ENCODE assay signal across 24 mouse cellular contexts in the genomic region with DNA sequence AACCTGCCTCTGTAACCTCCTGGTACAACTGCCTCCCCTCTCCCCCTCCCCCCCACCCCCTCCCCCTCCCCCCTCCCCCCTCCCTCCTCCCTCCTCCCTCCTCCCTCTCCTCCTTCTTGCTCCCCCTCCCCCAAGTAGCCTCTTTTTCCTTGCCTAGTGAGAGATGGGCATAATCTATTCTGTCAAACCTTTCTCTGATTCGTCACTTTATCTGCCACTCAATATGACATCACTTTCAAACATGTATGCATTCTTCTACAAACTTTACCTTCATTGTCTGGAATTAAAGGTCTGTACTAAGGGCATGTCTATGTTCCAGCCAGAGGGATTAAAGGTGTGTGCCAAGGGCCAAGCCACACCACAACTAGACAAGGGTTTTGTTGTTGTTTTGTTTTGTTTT. TPM values are rescaled to one million over a fixed set of nuclear protein-coding genes. Genes with fewer than 3 reads are reported as not detected.
DNase-seq lines count a peak whose midpoint lies in the region.
"Had no signal": no experiment of that assay in that cellular context is flagged by ENCODE, and none has a peak within 500 bp of the region (broad histone marks: within the 10 kb centered on the region; RNA-seq: fewer than 3 reads in every experiment).

No protein-coding gene starts in this region.

- no peaks in the 10 kb centered on the region for H3K27me3 ChIP-seq in splenic B cell, adult 2 months (ENCODE audit: control insufficient read depth, insufficient read depth, low read length, poor library complexity, severe bottlenecking)
- H3K27me3 ChIP-seq: midbrain, embryonic 15.5 days had no signal

- no peaks in the 10 kb centered on the region for H3K36me3 ChIP-seq in splenic B cell, adult 2 months (ENCODE audit: control insufficient read depth, insufficient read depth, low read length, poor library complexity, severe bottlenecking)
- H3K36me3 ChIP-seq: embryonic facial prominence, embryonic 13.5 days; midbrain, embryonic 15.5 days had no signal

- intact Hi-C loops in left cerebral cortex, postnatal 36 days (cut with DNase I), result no loop called here

- peak; percentile 21 for DNase-seq in thymus, postnatal 14 days
- DNase-seq in thymus, postnatal 25 days, result no peak
- DNase-seq in ES-CJ7 (ENCODE audit: low read depth, low spot score), result peak; percentile 49
- peak; percentile 75 for DNase-seq in c-Kit-positive CD71-positive TER-119-positive erythroid progenitor cells, embryonic 14.5 days (ENCODE audit: low spot score)
- DNase-seq in splenic B cell, adult 2 months (ENCODE audit: low read depth, low spot score), result peak; percentile 7
- no peak for DNase-seq in cerebellum, postnatal 14 days
- no peak for DNase-seq in gastrocnemius, adult 18-20 months (ENCODE audit: low spot score)
- DNase-seq in left cerebral cortex, postnatal 36 days (ENCODE audit: low spot score in 2 of 2), result no peak
- DNase-seq: adrenal gland, adult 8-10 months; forebrain, postnatal 0 days; heart, postnatal 10 days; kidney, adult 8-10 months; kidney, postnatal 14 days; layer of hippocampus, postnatal 36 days; left cerebral cortex, postnatal 4 days; lung, postnatal 10 days had no signal

RNA-seq across cellular contexts. Expression of a gene that starts 3.1 kb away (rescaled TPM):
- not detected for total RNA-seq in gastrocnemius, adult 18-20 months (2021)
- not detected for total RNA-seq in left cerebral cortex, postnatal 36 days (2021)
- total RNA-seq: adrenal gland, adult 8-10 months; ES-E14; forebrain, postnatal 0 days; gastrocnemius, adult 8-10 months; granulocyte monocyte progenitor cell, adult 5-6 weeks; heart, postnatal 10 days; layer of hippocampus, adult 2 months; layer of hippocampus, postnatal 36 days; left cerebral cortex, postnatal 4 days; liver, adult 2 months; neutrophil, adult 5-6 weeks had no signal

RNA-seq across cellular contexts. Expression of a gene that starts 23.5 kb away (rescaled TPM):
- total RNA-seq in gastrocnemius, adult 18-20 months (2021), result 1 to 10 TPM; 7.4 to 7.7 TPM
- 10 to 100 TPM; 17.2 to 17.8 TPM for total RNA-seq in left cerebral cortex, postnatal 36 days (2021)

RNA-seq across cellular contexts. Expression of a gene that starts 28.8 kb away (rescaled TPM):
- 10 to 100 TPM; 37.5 to 40.0 TPM for total RNA-seq in gastrocnemius, adult 18-20 months (2021)
- total RNA-seq in left cerebral cortex, postnatal 36 days (2021), result 10 to 100 TPM; 52.8 to 67.7 TPM

Comparison
In these comparisons a context has a peak if more than half of its experiments do, and no peak if none do; other contexts are left out.
1. DNase-seq: peak in thymus, postnatal 14 days (single experiment), ES-CJ7 (single experiment), c-Kit-positive CD71-positive TER-119-positive erythroid progenitor cells, embryonic 14.5 days (single experiment) and splenic B cell, adult 2 months (single experiment); none in thymus, postnatal 25 days (single experiment), cerebellum, postnatal 14 days (0 of 2), gastrocnemius, adult 18-20 months (single experiment) and left cerebral cortex, postnatal 36 days (0 of 2).